Mouse (Mus musculus) forebrain, postnatal 0 days (tissue): ENCODE data around the gene Fgd3. TPM values are rescaled to one million over a fixed set of nuclear protein-coding genes. Genes with fewer than 3 reads are reported as not detected.

ENCODE experiments used
- ATAC-seq: fragments of 200-750 bp; cut with Nextera tagmentation; 2 replicates; pipeline ENCODE4 v1.8.0; 2017; ENCODE audit warnings: mild to moderate bottlenecking, moderate library complexity
- DNase-seq: peaks from one replicate; pipeline ENCODE4 v3.0.0-alpha.2; 2015
- H3K27ac ChIP-seq: fragments of 300-500 bp; sonication (generic); 2 replicates; pipeline ENCODE4 v1.5.1; 2014; ENCODE audit warnings: low read depth, mild to moderate bottlenecking, antibody characterized with exemption, low read length, moderate library complexity, mixed read lengths
- H3K27me3 ChIP-seq: fragments of 300-500 bp; sonication (generic); 2 replicates; pipeline ENCODE4 v1.6.1; 2014; ENCODE audit warnings: mild to moderate bottlenecking, low read length, mixed read lengths; ENCODE audit not compliant: insufficient read depth
- H3K36me3 ChIP-seq: fragments of 300-500 bp; sonication (generic); 2 replicates; pipeline ENCODE4 v1.6.1; 2014; ENCODE audit warnings: mild to moderate bottlenecking, moderate library complexity; ENCODE audit not compliant: insufficient read depth
- H3K4me1 ChIP-seq: fragments of 300-500 bp; sonication (generic); 2 replicates; pipeline ENCODE4 v1.6.1; 2014; ENCODE audit warnings: antibody characterized with exemption; ENCODE audit not compliant: insufficient read depth
- H3K4me2 ChIP-seq: fragments of 300-500 bp; sonication (generic); 2 replicates; pipeline ENCODE4 v1.6.1; 2014; ENCODE audit warnings: low read depth, mild to moderate bottlenecking, moderate library complexity
- H3K4me3 ChIP-seq: fragments of 300-500 bp; sonication (generic); 2 replicates; pipeline ENCODE4 v1.5.1; 2014; ENCODE audit warnings: low read depth, low read length, mixed read lengths
- H3K9ac ChIP-seq: fragments of 300-500 bp; sonication (generic); 2 replicates; pipeline ENCODE4 v1.6.1; 2014; ENCODE audit warnings: mild to moderate bottlenecking
- H3K9me3 ChIP-seq: fragments of 300-500 bp; sonication (generic); 2 replicates; pipeline ENCODE4 v1.6.1; 2016; ENCODE audit warnings: low read length
- CTCF ChIP-seq: sonication (generic); IDR thresholded peaks from 2 replicates; pipeline ENCODE4 v1.5.1; 2016; ENCODE audit warnings: antibody characterized with exemption, control low read depth, low read depth
- WGBS: fragments of 180-500 bp; shearing (Covaris S2); extraction: QIAGEN DNeasy Blood & Tissue Kit; methylation state at CpG from one replicate; pipeline ENCODE4 v1.1.7; 2014; 5-methylcytosine and 5-hydroxymethylcytosine counted together
- polyA plus RNA-seq: library from polyadenylated mRNA; unstranded; fragments of >200 nt; fragmentation: Nextera tagmentation; extraction: Ambion mirVana; gene quantifications from 2 replicates; pipeline ENCODE4 v1.2.1, GENCODE M21; 2015
- total RNA-seq: library from RNA; depleted of rRNA; stranded (reverse); fragments of >200 nt; gene quantifications from 2 replicates; pipeline ENCODE4 v1.2.3, GENCODE M21; 2014

The Fgd3 gene
- total and polyA plus RNA-seq, 2 experiments from 2014 or later = 2.8 to 14.0 TPM

DNA sequence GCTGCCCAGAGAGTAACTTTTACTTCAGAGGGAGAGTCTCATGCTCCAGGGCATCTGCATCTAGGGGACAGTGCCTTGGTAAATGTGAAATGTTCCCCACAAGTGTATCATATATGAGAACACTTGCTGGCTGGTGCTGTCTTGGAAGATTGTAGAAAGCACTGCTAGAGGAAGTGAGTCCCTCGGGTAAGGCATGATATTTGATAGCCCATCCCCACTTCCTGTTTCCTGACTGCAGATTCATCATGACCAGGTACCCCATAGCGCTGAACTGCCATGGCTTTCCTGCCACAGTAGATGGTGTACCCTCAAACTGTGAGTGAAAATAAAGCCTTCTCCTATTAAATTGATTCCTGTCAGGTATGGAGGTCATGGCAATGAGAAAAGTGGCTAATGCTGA is 52.5 kb downstream of the Fgd3 start:
- Histone ChIP-seq H3K9me3 (no peaks in the 10 kb centered on the region), H3K27me3 (no peaks in the 10 kb centered on the region), H3K36me3 (peaks cover 37% of the 10 kb centered on the region), H3K4me3 (no peak overlapping the region), H3K27ac (no peak overlapping the region), H3K4me1 (no peaks in the 10 kb centered on the region), H3K4me2 (no peak overlapping the region), H3K9ac (no peak overlapping the region)
- DNase-seq (no peak), ATAC-seq (no peak)
- 84% methylated on average over 2 of the region's 2 CpGs for WGBS
- TF ChIP-seq CTCF = no peak

DNA sequence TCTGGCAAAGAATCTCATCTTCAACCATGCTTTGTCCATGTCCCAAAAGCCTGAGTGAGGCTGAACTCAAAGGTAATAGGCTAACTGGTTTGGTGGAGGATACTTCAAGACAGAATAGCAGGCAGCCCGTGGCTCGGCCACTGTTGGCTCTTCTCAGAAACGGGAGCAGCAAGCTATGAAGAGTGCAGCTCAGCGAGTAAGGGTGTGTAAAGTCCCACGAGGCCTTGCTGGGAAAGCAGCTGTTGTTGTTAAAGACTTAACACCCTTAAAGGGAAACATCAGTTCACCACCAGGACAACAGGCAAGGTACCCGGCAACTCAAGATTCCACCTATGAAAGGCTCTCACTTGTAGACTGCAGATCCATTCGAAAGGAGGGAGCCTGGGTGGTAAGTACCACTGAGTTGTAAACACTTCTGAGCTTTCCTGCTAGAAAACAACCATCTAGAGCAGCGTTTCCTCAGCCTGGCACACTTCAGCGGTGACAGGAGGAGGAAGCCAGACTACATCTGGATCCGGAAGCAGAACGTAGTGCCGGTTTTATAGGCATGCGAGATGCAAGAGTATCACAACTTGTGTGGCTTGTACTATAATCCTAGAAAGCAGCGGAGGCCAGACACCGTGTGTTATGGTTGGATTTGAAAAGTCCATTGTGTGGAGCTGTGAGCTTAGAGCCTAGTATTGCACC is 59.9 kb downstream of the Fgd3 start:
- no peak overlapping the region for H3K27ac ChIP-seq
- no peak overlapping the region for H3K4me3 ChIP-seq
- WGBS = 86% methylated on average over 15 of the region's 15 CpGs
- DNase-seq (no peak), ATAC-seq (no peak)
- no peak for TF ChIP-seq CTCF
- H3K4me1 ChIP-seq = no peaks in the 10 kb centered on the region
- H3K9me3 ChIP-seq = no peaks in the 10 kb centered on the region
- H3K4me2 ChIP-seq = no peak overlapping the region
- H3K27me3 ChIP-seq = no peaks in the 10 kb centered on the region
- no peak overlapping the region for H3K9ac ChIP-seq
- H3K36me3 ChIP-seq = peaks cover 20% of the 10 kb centered on the region

- TF ChIP-seq CTCF = no peak
- H3K9me3 ChIP-seq = no peaks in the 10 kb centered on the region
- DNase-seq (no peak), ATAC-seq (no peak)
- no peak overlapping the region for H3K4me2 ChIP-seq
- no peak overlapping the region for H3K9ac ChIP-seq
- no peak overlapping the region for H3K4me3 ChIP-seq
- H3K4me1 ChIP-seq = no peaks in the 10 kb centered on the region
- whole genome bisulfite sequencing = 88% methylated on average over 3 of the region's 3 CpGs
- H3K27ac ChIP-seq = no peak overlapping the region
- H3K27me3 ChIP-seq = no peaks in the 10 kb centered on the region
- no peaks in the 10 kb centered on the region for H3K36me3 ChIP-seq
Observed at GRCm38 (mm10) chr13:49257819-49258313, 62.2 kb downstream of the Fgd3 start.

DNA sequence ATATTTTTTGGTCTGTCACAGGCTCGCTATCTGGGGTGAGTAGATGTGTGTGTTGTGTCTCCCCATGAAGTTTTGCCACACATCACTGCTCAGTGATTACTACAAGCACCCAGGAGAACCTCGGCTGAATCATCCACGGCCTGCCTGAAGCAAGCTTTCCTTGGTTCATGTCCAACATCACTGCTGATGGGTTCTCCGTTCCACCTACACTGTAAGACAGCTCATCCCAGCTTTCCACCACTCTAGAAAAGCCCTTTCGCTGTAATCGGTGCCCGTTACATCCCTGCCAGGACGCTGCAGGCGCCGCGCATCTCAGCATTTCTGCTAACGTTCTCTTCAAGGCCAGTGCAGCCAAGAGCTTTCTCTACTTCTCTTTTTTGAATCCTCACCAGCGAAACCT is 67.4 kb downstream of the Fgd3 start:
- Histone ChIP-seq H3K9me3 (no peaks in the 10 kb centered on the region), H3K4me2 (no peak overlapping the region), H3K27ac (no peak overlapping the region), H3K4me1 (no peaks in the 10 kb centered on the region; the same call in 1 of the 2 replicates), H3K9ac (no peak overlapping the region), H3K27me3 (peaks cover 12% of the 10 kb centered on the region), H3K36me3 (no peaks in the 10 kb centered on the region), H3K4me3 (no peak overlapping the region)
- WGBS = 89% methylated on average over 13 of the region's 13 CpGs
- no peak for DNase-seq
- TF ChIP-seq CTCF = no peak
- ATAC-seq = no peak

DNA sequence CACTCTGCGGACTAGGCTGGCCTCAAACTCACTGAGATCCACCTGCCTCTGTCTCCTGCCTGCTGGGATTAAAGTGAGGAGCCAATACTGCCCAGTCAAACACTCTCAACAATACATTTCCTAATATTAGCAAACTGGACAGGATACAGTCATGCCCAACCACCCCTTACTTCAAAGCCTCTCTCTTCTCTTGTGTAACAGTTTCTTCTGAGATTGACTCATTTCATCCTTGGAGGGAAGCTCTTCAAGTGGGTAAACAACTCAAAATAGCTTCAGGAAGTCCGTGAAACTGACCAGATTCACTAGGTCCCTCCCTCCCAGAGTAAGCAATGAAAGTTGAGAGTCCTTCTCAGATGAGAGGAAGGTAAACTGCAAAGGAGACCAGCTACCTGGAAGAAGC is 68.0 kb downstream of the Fgd3 start:
- no peak overlapping the region for H3K27ac ChIP-seq
- ATAC-seq = no peak

DNA sequence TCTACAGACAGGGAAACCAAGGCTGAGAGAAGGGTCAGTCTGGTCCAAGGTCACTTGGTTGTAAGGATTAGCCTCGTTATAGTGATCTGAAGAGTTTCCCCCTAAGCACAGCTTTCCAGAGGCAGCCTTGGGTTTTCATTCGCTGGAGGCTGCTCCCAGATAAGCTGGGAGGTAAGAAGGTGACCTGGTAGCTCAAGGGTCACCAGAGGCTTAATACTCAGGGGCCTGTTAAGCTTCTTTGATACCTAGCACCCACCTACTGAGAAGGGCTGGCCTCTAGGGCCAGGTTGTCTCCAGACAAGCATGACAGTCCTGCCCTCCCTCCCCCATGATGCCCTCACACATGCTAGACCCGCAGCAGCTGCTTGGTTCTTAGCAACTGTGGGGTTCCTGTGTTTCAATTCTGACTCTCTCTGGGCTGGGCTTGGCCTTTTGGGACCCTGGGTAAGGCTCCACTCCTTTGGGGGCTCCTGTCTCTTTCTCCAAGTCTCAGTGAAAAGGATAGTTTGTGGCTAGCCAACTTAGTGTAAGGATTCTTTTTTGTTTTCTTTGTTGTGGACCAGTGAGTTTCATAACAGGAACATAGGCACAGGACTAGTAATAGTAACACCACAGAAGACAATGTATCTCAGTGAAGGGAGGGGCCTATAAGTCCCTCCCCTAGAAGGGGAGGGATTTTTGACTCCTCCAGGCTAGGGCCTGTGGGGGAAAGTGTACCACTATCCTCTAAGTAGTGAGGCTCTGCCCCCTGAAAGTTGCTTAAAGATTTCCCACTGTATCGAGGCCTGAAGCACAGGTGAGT is 69.2 kb downstream of the Fgd3 start:
- no peak overlapping the region for H3K4me3 ChIP-seq
- TF ChIP-seq CTCF = no peak
- no peaks in the 10 kb centered on the region for H3K9me3 ChIP-seq
- H3K27me3 ChIP-seq = peaks cover 27% of the 10 kb centered on the region
- H3K4me1 ChIP-seq = no peaks in the 10 kb centered on the region; the same call in 1 of the 2 replicates
- DNase-seq (no peak), ATAC-seq (no peak)
- no peak overlapping the region for H3K27ac ChIP-seq
- no peaks in the 10 kb centered on the region for H3K36me3 ChIP-seq
- no peak overlapping the region for H3K9ac ChIP-seq
- no peak overlapping the region for H3K4me2 ChIP-seq
- WGBS = 28% methylated on average over 4 of the region's 4 CpGs

More for the DNA sequence above, 68.0 kb downstream of the Fgd3 start:
- no peaks in the 10 kb centered on the region; the same call in 1 of the 2 replicates for H3K4me1 ChIP-seq
- no peaks in the 10 kb centered on the region for H3K36me3 ChIP-seq
- H3K27me3 ChIP-seq = peaks cover 18% of the 10 kb centered on the region
- 83% methylated on average over 2 of the region's 2 CpGs for WGBS
- no peak overlapping the region for H3K4me2 ChIP-seq
- no peak overlapping the region for H3K4me3 ChIP-seq
- TF ChIP-seq CTCF = no peak
- no peaks in the 10 kb centered on the region for H3K9me3 ChIP-seq
- no peak overlapping the region for H3K9ac ChIP-seq
- no peak for DNase-seq

GRCm38 (mm10) chr13:49249634-49250033 is 70.5 kb downstream of the Fgd3 start:
- Histone ChIP-seq H3K4me1 (no peaks in the 10 kb centered on the region; the same call in 1 of the 2 replicates), H3K4me2 (no peak overlapping the region), H3K4me3 (no peak overlapping the region), H3K27me3 (peaks cover 27% of the 10 kb centered on the region), H3K9me3 (no peaks in the 10 kb centered on the region), H3K9ac (no peak overlapping the region), H3K27ac (no peak overlapping the region), H3K36me3 (no peaks in the 10 kb centered on the region)
- WGBS = 60% methylated on average over 2 of the region's 2 CpGs
- DNase-seq (no peak), ATAC-seq (no peak)
- no peak for TF ChIP-seq CTCF
